Mouse (Mus musculus) liver, postnatal 0 days (tissue): ENCODE results near the gene Pou5f2. TPM values are rescaled to one million over a fixed set of nuclear protein-coding genes. Genes with fewer than 3 reads are reported as not detected.

Source experiments
- ATAC-seq: fragments of 200-750 bp; cut with Nextera tagmentation; 2 replicates; pipeline ENCODE4 v1.8.0; 2017; ENCODE audit warnings: mild to moderate bottlenecking, moderate library complexity
- DNase-seq: peaks from one replicate; pipeline ENCODE4 v3.0.0-alpha.2; 2016
- H3K27ac ChIP-seq: fragments of 300-500 bp; sonication (generic); 2 replicates; pipeline ENCODE4 v1.5.1; 2014; ENCODE audit warnings: antibody characterized with exemption, moderate library complexity, mild to moderate bottlenecking, low read depth
- H3K27me3 ChIP-seq: fragments of 300-500 bp; sonication (generic); 2 replicates; pipeline ENCODE4 v1.6.1; 2014; ENCODE audit warnings: low read length, control low read depth, mixed read lengths; ENCODE audit not compliant: insufficient read depth
- H3K36me3 ChIP-seq: fragments of 300-500 bp; sonication (generic); replicated peaks from 2 replicates; pipeline ENCODE4 v1.6.1; 2014; ENCODE audit warnings: mild to moderate bottlenecking, control low read depth, low read length, moderate library complexity, mixed read lengths; ENCODE audit not compliant: insufficient read depth
- H3K4me1 ChIP-seq: fragments of 300-500 bp; sonication (generic); 2 replicates; pipeline ENCODE4 v1.6.1; 2014; ENCODE audit warnings: antibody characterized with exemption, mild to moderate bottlenecking, control low read depth; ENCODE audit not compliant: insufficient read depth
- H3K4me2 ChIP-seq: fragments of 300-500 bp; sonication (generic); 2 replicates; pipeline ENCODE4 v1.6.1; 2014; ENCODE audit warnings: low read depth, mild to moderate bottlenecking, low read length, moderate library complexity, mixed read lengths
- H3K4me3 ChIP-seq: fragments of 300-500 bp; sonication (generic); 2 replicates; pipeline ENCODE4 v1.5.1; 2014; ENCODE audit warnings: low read depth, low read length
- H3K9ac ChIP-seq: fragments of 300-500 bp; sonication (generic); replicated peaks from 2 replicates; pipeline ENCODE4 v1.6.1; 2014; ENCODE audit warnings: mild to moderate bottlenecking, moderate library complexity
- H3K9me3 ChIP-seq: fragments of 300-500 bp; sonication (generic); 2 replicates; pipeline ENCODE4 v1.6.1; 2016; ENCODE audit warnings: mild to moderate bottlenecking, control low read depth, low read length, mixed read lengths
- CTCF ChIP-seq: sonication (generic); IDR thresholded peaks from 2 replicates; pipeline ENCODE4 v1.5.1; 2016; ENCODE audit warnings: antibody characterized with exemption, low read depth
- EP300 ChIP-seq: IDR thresholded peaks from 2 replicates; pipeline ENCODE4 v1.6.1; 2016; ENCODE audit warnings: antibody characterized with exemption, low read depth, mild to moderate bottlenecking
- WGBS: fragments of 180-500 bp; shearing (Covaris S2); extraction: QIAGEN DNeasy Blood & Tissue Kit; methylation state at CpG from one replicate; pipeline ENCODE4 v1.1.7; 2014; ENCODE audit not compliant: insufficient replicate concordance; 5-methylcytosine and 5-hydroxymethylcytosine counted together
- polyA plus RNA-seq: library from polyadenylated mRNA; unstranded; fragments of >200 nt; fragmentation: Nextera tagmentation; extraction: Ambion mirVana; gene quantifications from 2 replicates; pipeline ENCODE4 v1.2.1, GENCODE M21; 2015

Pou5f2 gene
- 0.15 and 0.40 TPM in 2 replicates for polyA plus RNA-seq

DNA sequence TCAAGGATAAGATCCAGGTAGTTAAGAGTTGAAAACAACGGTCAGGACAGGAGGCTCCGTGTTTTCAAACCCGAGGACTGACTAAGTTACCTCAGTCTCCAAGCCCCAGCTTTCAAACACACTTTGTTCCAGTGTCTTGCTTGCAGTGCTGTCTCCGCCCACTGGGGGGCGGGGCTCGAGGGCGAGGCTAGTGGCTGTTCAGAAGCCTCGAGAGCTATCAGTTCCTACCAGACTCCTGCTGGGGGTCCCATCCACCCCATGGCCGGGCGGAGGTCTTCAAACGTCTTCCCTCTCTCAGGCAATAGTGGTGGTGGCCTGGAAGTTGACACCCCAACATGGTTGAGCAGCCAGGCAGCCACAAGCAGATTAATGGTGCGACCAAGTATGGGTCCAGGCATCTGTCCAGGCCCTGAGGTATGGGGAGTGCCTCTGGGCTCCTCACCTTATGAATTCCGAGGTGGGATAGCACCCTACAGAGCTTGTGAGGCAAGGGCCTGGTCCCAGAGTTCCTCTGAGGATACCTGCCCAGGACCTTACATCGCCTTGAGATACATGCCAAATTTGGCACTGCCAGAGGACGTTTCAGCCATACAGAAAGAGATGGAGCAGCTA, at the start of gene Pou5f2:
TSS of gene Pou5f2 (plus strand) at position 220 of the 612 bp plus-strand sequence.
- H3K27me3 ChIP-seq = no peaks in the 10 kb centered on the region
- ATAC-seq (no peak), DNase-seq (peak; percentile 51)
- H3K4me2 ChIP-seq = no peak within 1 kb of the TSS
- H3K36me3 ChIP-seq = no peaks in the 10 kb centered on the region
- H3K4me1 ChIP-seq = no peaks in the 10 kb centered on the region
- TF ChIP-seq CTCF (peak; percentile 47), EP300 (no peak)
- H3K9ac ChIP-seq = no peak within 1 kb of the TSS
- H3K9me3 ChIP-seq = no peaks in the 10 kb centered on the region
- H3K4me3 ChIP-seq = no peak within 1 kb of the TSS
- no peak within 1 kb of the TSS for H3K27ac ChIP-seq
- 49% methylated on average over 15 of the region's 15 CpGs for WGBS

DNA sequence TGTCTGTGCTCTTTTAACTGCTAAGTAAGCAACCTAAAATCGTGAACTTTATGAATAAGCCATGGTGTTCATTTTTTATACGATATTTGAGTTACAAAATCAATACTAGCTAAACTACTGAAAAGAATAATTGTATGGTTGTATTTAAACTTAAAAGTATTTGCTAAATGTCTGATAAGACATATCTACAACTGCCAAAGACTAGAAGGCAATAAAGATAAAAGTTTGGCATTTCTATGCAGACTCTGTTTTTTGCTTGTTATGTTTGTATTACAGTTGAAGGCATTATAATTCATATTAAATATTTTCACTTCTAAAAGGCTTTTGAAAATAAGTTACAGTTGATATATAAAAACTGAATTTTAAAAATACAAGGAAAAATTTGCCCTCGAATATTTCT, 48.5 kb upstream of the Pou5f2 start:
- Histone ChIP-seq H3K4me3 (no peak overlapping the region), H3K27me3 (no peaks in the 10 kb centered on the region), H3K4me1 (no peaks in the 10 kb centered on the region), H3K4me2 (no peak overlapping the region), H3K9ac (no peak overlapping the region), H3K9me3 (no peaks in the 10 kb centered on the region), H3K27ac (no peak overlapping the region), H3K36me3 (no peaks in the 10 kb centered on the region)
- 62% methylated on average over 3 of the region's 3 CpGs for WGBS
- TF ChIP-seq CTCF = no peak
- no peak for TF ChIP-seq EP300
- ATAC-seq (no peak), DNase-seq (no peak)

DNA sequence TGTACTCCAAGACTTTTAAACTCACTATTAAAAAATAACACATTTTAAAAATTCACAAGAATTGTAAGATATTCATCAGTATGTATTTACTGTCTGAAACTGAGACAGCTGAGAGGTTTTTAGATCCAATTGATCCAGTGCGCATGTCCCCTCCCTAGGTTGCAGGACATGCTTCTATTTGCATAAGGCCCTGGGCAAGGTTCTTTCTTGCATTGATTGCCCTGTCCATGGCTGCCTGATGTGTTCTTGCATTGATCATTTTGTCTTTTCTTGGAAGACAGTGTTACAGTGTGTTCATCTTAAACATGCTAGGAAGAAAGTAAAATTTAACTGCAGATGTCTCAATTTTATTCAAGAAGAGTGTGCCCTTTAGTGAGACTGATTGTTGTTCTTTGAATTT, 47.6 kb upstream of the Pou5f2 start:
- ATAC-seq (no peak), DNase-seq (no peak)
- no peak overlapping the region for H3K27ac ChIP-seq
- H3K9me3 ChIP-seq = no peaks in the 10 kb centered on the region
- no peak overlapping the region for H3K4me3 ChIP-seq
- H3K36me3 ChIP-seq = no peaks in the 10 kb centered on the region
- no peak for TF ChIP-seq EP300
- no peak for TF ChIP-seq CTCF
- no peak overlapping the region for H3K9ac ChIP-seq
- H3K4me1 ChIP-seq = no peaks in the 10 kb centered on the region
- 70% methylated on average over 1 of the region's 1 CpGs for WGBS
- no peaks in the 10 kb centered on the region for H3K27me3 ChIP-seq
- H3K4me2 ChIP-seq = no peak overlapping the region

DNA sequence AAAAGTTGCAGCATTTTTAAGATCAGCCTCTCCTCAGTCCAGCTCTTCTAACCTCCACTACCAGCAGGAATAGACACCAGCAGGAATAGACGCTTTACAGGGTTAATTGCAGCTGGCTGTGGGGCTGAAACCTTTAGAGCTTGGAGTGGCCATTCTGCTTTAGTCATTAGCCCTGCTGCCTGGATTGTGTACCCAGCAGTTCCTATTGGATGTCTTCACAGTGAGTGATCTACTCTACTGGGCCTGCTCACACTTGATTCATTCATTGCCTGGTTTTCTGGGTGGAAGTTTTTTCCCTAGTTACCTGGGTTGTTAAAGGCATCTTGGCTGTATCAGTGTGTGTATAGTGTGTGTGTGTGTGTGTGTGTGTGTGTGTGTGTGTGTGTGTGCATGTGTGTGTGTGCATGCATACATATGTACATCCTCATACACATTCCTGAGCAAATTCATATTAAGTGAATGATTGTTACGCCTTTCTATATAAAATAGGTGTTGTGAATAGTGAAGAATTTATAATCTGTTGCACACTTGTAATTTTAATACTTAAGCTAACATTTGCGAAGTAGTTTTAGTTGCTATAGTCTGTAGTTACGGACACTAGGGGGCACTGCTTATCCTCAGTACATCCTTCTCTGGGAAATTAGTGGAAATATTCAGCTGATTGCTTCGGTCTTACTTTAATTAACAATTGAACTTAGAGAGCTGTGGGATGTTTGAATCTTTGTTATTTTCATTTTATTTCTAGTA, 42.4 kb upstream of the Pou5f2 start:
- H3K27ac ChIP-seq = no peak overlapping the region
- DNase-seq (no peak), ATAC-seq (no peak)
- H3K4me2 ChIP-seq = no peak overlapping the region
- H3K9me3 ChIP-seq = no peaks in the 10 kb centered on the region
- H3K9ac ChIP-seq = no peak overlapping the region
- no peak for TF ChIP-seq EP300
- peak; percentile 68 for TF ChIP-seq CTCF
- 39% methylated on average over 5 of the region's 5 CpGs for WGBS
- no peaks in the 10 kb centered on the region for H3K36me3 ChIP-seq
- H3K27me3 ChIP-seq = no peaks in the 10 kb centered on the region
- no peak overlapping the region for H3K4me3 ChIP-seq
- H3K4me1 ChIP-seq = no peaks in the 10 kb centered on the region

DNA sequence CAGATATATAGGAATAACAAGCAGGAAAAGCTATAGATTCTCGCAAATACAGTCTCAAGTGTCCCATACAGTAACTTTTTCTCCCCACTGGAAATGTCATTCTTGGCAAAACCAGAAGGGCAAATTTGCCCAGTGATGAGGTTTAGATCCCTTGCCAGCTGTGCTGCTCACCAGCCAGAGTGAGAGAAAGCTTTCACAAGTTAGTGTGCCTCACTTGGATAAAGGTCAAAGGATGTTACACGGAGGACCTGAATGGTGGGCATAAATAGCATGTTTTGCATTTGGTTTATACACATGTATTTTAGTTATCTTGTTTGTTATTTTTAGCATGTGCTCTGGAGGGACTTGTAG, 41.9 kb upstream of the Pou5f2 start:
- ATAC-seq (no peak), DNase-seq (no peak)
- Histone ChIP-seq H3K4me1 (no peaks in the 10 kb centered on the region), H3K36me3 (no peaks in the 10 kb centered on the region), H3K27me3 (no peaks in the 10 kb centered on the region), H3K9me3 (no peaks in the 10 kb centered on the region), H3K9ac (no peak overlapping the region), H3K4me3 (no peak overlapping the region), H3K4me2 (no peak overlapping the region), H3K27ac (no peak overlapping the region)
- WGBS = 75% methylated on average over 2 of the region's 2 CpGs
- no peak for TF ChIP-seq EP300
- no peak for TF ChIP-seq CTCF

DNA sequence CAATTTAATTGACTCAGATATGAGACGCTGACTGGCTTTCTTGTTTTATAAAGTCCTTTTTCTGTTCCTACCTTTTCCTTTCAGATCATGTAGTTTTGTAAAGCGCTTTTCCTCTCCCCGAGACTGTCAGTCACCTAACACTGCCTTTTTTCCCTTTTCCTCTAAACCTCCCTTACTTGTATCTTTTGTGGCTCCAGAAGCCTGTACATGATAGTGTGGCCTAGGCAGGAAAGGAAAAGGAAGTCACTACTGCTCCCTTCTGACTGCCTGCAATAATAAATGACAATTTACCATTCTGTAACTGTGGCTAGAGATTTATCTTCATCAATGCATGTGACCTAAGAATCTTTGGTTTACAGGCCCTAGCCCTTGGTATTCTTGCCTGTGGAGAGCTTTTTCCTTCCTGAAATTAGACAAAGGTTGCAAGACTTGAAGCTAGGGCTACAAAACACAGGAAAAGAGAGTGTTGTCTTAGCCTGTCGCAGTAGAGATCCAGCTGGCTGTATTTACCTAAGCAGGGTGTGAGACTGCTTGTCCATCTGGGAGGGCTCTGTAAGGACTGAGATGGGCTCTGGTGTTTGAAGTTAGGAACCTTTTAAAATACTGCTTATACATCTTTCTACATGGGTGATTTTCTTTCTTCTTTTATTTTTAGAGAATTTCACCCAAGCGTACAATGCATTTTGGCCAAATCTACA, 33.4 kb upstream of the Pou5f2 start:
- no peaks in the 10 kb centered on the region for H3K27me3 ChIP-seq
- no peak overlapping the region for H3K4me2 ChIP-seq
- no peak overlapping the region for H3K4me3 ChIP-seq
- H3K9me3 ChIP-seq = no peaks in the 10 kb centered on the region
- no peak overlapping the region for H3K9ac ChIP-seq
- TF ChIP-seq EP300 (no peak), CTCF (no peak)
- no peaks in the 10 kb centered on the region for H3K36me3 ChIP-seq
- no peak overlapping the region for H3K27ac ChIP-seq
- DNase-seq = no peak
- H3K4me1 ChIP-seq = no peaks in the 10 kb centered on the region
- WGBS = 64% methylated on average over 5 of the region's 5 CpGs
- ATAC-seq = no peak
